Mouse (Mus musculus): Measurements from ENCODE around the gene Castor1. TPM values are rescaled to one million over a fixed set of nuclear protein-coding genes. Genes with fewer than 3 reads are reported as not detected.

Gene Castor1
- polyA plus RNA-seq (2012; rRNA removed) = 1.4 and 3.1 TPM in 2 replicates

GRCm38 (mm10) chr11:4217914-4218629 is at the start of gene Castor1:
Gene Castor1, plus strand, starts transcription at chr11:4218225.

GRCm38 (mm10) chr11:4186486-4187317 is 31.3 kb upstream of the Castor1 start, which contains the start of gene Tbc1d10a:
Gene Tbc1d10a, plus strand, starts transcription at chr11:4186789.

DNA sequence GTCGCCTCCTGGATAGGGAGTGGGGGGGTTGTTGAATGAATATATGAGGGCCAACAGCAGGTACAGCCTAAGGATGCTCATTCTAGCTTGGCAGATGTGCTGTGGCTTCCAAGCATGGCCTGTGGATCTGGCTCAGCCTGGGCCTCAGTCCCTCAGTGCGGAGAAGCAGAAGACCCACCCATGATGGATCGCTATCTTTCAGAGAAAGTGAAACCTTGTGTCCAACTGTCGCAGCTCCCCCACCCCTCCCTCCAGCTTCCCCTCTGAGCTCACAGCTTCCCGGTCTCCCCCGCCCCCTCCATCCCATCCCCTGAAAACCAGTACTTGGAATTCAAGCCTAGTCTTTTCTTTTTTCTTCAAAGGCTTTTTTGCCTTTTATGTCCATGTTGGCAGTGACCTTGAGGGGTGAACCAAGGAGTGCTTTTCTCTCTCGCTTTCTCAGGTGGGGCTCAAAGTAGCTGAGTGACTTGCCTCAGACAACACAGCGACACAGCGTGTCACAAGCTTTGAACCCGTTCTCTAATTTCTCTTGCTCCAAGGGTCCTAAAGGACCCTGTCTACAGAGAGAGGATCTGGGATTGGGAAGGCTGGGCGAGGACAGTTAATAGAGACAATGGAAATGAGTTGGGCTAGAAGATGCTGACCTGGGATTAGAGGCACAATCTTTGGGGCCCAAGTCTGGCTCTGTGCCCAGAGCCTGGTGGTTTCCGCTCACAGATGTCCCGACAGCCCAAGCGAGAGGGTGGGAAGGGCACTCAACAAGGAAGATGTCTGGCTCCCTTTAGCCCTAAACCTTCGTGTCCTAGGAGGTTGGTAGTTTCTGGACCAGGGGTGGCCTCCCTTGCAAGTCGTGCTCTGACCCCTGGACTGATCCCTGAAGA is 17.9 kb downstream of the Castor1 start, which contains the start of gene Osm:
TSS of gene Osm (plus strand) at position 756 of the 881 bp plus-strand sequence.

DNA sequence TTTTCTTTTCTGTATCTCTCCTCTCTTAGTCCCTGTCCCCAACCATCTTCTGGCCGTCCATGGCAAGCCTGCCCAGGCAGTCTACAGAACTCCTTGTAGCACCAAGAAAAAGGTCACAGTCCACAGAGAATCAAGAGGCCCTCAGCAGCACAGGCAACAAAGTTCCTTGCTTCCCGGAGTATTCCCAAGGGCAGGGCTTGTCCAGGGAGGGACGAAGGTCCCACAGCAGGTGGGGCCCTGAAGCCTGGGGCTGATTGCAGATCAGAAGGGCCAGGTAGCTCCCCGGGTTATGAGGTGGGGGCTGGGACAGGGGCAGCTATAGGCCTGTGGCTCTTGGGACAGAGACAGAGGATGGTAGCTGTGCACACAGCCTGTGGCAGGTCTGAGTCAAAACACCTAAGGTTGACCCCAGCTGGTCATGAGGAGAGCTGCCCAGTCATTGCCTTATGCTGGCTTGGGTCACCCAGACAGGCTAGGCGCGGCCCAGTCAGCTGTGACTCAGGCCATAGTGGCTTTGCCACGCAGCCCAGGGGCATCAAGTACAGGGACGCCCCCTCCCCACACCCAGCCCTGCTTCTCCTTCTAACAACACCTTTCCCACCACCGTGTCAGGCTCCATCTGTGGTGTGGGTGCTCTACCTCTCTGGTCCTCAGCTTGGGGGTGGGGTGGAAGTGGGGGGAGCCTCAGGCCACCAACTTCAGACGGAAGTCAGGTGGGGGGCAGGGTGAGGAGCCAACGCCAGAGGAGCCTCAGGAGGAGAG is 39.0 kb downstream of the Castor1 start, which contains the start of gene Lif:
TSS of gene Lif (plus strand) at position 712 of the 762 bp plus-strand sequence.

Other genes starting within 250 kb of the Castor1 start
- gene 4930556J24Rik, start 241.4 kb upstream of the Castor1 start, polyA plus RNA-seq (2012; rRNA removed) = 0.08 TPM in 1 of 2 replicates, not detected in the other
- 2.5 and 4.3 TPM in 2 replicates for gene Gal3st1, start 234.6 kb upstream of the Castor1 start, polyA plus RNA-seq (2012; rRNA removed)
- not detected in 2 replicates for gene Sec14l4, start 186.8 kb upstream of the Castor1 start, polyA plus RNA-seq (2012; rRNA removed)
- gene Sec14l3, start 153.4 kb upstream of the Castor1 start, polyA plus RNA-seq (2012; rRNA removed) = 0.11 and 0.22 TPM in 2 replicates
- gene Mtfp1, start 122.8 kb upstream of the Castor1 start, polyA plus RNA-seq (2012; rRNA removed) = 5.5 and 5.7 TPM in 2 replicates
- 4.5 and 6.8 TPM in 2 replicates for gene Sec14l2, start 94.8 kb upstream of the Castor1 start, polyA plus RNA-seq (2012; rRNA removed)
- gene Rnf215, start 83.0 kb upstream of the Castor1 start, polyA plus RNA-seq (2012; rRNA removed) = 62.6 and 66.7 TPM in 2 replicates
- 13.8 and 16.7 TPM in 2 replicates for gene Ccdc157, start 57.9 kb upstream of the Castor1 start, polyA plus RNA-seq (2012; rRNA removed)
- 86.8 and 88.9 TPM in 2 replicates for gene Sf3a1, start 57.9 kb upstream of the Castor1 start, polyA plus RNA-seq (2012; rRNA removed)
- gene Tbc1d10a, start 31.4 kb upstream of the Castor1 start, polyA plus RNA-seq (2012; rRNA removed) = 38.0 and 43.3 TPM in 2 replicates
- gene Osm, start 18.2 kb downstream of the Castor1 start, polyA plus RNA-seq (2012; rRNA removed) = 0.17 and 0.36 TPM in 2 replicates
- gene Lif, start 39.3 kb downstream of the Castor1 start, polyA plus RNA-seq (2012; rRNA removed) = 0.10 and 0.16 TPM in 2 replicates
- 0.11 and 0.14 TPM in 2 replicates for gene Hormad2, start 222.9 kb downstream of the Castor1 start, polyA plus RNA-seq (2012; rRNA removed)